Mouse (Mus musculus) liver, postnatal 0 days (tissue): ENCODE measurements around the gene Lysmd1.

Experiments
- CTCF ChIP-seq: sonication (generic); IDR thresholded peaks from 2 replicates; pipeline ENCODE4 v1.5.1; 2016; ENCODE audit warnings: antibody characterized with exemption, low read depth
- EP300 ChIP-seq: IDR thresholded peaks from 2 replicates; pipeline ENCODE4 v1.6.1; 2016; ENCODE audit warnings: antibody characterized with exemption, low read depth, mild to moderate bottlenecking

- TF ChIP-seq CTCF (peak; percentile 44), EP300 (peak; percentile 73)
Observed at GRCm38 (mm10) chr3:95133680-95134101, at the start of gene Lysmd1, which contains the start of gene Scnm1.
